Mouse (Mus musculus): ENCODE results near the gene Nkx2-9. TPM values are rescaled to one million over a fixed set of nuclear protein-coding genes. Genes with fewer than 3 reads are reported as not detected.

Nkx2-9 gene
- total RNA-seq (2018; cell fraction: chromatin; rRNA removed), result not detected
- total RNA-seq (2018; cell fraction: cytosol; rRNA removed), result not detected
- not detected for total RNA-seq (2018; cell fraction: nucleus; rRNA removed)
- polyA plus RNA-seq (2018), result not detected in 3 replicates

GRCm38 (mm10) chr12:56612761-56613437, at the start of gene Nkx2-9:
Gene Nkx2-9 (minus strand): TSS chr12:56613284.
- 3% methylated on average over 39 of the region's 40 CpGs for WGBS (ENCODE audit: missing documents)
- H3K79me2 ChIP-seq (ENCODE audit: inconsistent target), result no peaks in the 10 kb centered on the region
- H3K27ac ChIP-seq, result no peak within 1 kb of the TSS
- no peaks in the 10 kb centered on the region for H3K36me3 ChIP-seq (ENCODE audit: inconsistent target)
- H3K4me3 ChIP-seq (ENCODE audit: inconsistent target), result no peak within 1 kb of the TSS

- Histone ChIP-seq H3K79me2 (ENCODE audit: inconsistent target) (no peaks in the 10 kb centered on the region), H3K27ac (no peak overlapping the region), H3K36me3 (ENCODE audit: inconsistent target) (no peaks in the 10 kb centered on the region), H3K4me3 (ENCODE audit: inconsistent target) (no peak overlapping the region)
- 11% methylated on average over 5 of the region's 5 CpGs for WGBS (ENCODE audit: missing documents)
Measured at GRCm38 (mm10) chr12:56637181-56637566, 24.1 kb upstream of the Nkx2-9 start.

DNA sequence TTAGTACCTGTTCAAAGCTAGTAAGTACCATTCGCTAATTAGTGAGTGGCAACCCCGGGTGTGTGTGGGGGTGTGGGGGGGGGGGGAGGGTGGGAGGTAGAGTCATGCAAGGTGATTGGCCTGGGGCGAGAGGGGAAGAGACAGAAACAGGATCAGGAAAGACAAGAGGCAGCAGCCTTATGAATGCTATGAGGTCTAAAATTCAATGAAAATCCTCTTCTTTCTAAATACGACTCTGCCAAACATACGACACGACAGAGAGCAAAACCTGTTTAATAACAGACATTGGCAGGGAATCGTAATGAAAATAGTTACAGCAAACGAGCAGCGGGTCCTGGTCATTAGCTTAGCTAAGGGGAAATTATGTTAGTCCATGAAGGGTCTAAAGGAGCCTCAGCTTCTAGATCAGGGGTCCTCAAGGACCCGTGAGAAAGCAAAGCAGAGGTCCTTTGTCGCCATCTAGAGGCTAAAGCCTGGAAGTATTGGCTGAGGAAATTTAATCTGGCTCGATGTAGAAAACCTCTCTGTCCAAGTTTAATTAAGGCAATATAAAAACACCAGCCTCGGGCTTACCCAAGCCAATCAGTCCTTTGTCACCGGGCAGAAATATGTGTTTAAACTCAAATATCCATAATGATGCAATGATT, 23.6 kb upstream of the Nkx2-9 start:
- Histone ChIP-seq H3K27ac (no peak overlapping the region), H3K36me3 (ENCODE audit: inconsistent target) (no peaks in the 10 kb centered on the region), H3K79me2 (ENCODE audit: inconsistent target) (no peaks in the 10 kb centered on the region), H3K4me3 (ENCODE audit: inconsistent target) (no peak overlapping the region)
- 21% methylated on average over 13 of the region's 14 CpGs for WGBS (ENCODE audit: missing documents)

DNA sequence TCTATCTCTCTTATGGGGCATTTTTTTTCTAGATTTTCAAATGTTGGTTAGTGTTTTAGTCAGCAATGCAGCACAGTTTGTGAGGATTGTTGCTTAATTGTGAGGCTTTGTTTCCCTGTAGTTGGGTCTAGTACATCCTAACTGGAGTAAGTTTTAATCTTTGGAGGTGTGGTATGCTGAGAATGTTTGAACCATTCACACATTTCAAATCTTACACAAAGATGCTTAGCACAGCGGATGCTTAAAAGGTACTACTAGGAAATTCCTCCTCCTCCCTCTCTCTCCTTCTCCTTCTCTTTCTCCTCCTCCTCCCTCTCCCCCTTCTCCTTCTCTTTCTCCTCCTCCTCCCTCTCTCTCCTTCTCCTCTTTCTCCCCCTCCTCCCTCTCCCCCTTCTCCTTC, 3.0 kb upstream of the Nkx2-9 start:
- Histone ChIP-seq H3K79me2 (ENCODE audit: inconsistent target) (no peaks in the 10 kb centered on the region), H3K36me3 (ENCODE audit: inconsistent target) (no peaks in the 10 kb centered on the region), H3K27ac (no peak overlapping the region), H3K4me3 (ENCODE audit: inconsistent target) (no peak overlapping the region)
- WGBS (ENCODE audit: missing documents), result 38% methylated on average over 1 of the region's 1 CpGs

DNA sequence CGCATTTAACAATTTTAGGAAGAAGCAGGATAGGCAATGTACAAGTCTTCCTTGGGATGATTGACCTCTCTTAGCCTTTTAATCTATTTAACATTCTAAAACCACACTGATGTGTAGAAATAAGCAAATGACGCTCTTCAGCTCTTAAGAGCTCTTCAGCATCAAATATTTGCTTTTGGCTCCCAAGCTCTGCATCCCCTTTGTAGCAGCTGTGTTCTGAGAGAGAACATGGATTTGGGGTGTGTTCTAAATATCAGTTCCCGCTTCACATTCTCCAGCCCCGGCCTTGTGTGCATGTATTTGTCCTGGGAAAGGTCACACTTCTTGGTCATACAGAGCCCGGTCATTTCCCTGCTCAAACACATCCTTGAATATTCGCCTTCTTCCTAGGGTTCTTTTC, 2.3 kb upstream of the Nkx2-9 start:
- Histone ChIP-seq H3K4me3 (ENCODE audit: inconsistent target) (no peak overlapping the region), H3K79me2 (ENCODE audit: inconsistent target) (no peaks in the 10 kb centered on the region), H3K36me3 (ENCODE audit: inconsistent target) (no peaks in the 10 kb centered on the region), H3K27ac (no peak overlapping the region)
- WGBS (ENCODE audit: missing documents), result 14% methylated on average over 6 of the region's 6 CpGs

DNA sequence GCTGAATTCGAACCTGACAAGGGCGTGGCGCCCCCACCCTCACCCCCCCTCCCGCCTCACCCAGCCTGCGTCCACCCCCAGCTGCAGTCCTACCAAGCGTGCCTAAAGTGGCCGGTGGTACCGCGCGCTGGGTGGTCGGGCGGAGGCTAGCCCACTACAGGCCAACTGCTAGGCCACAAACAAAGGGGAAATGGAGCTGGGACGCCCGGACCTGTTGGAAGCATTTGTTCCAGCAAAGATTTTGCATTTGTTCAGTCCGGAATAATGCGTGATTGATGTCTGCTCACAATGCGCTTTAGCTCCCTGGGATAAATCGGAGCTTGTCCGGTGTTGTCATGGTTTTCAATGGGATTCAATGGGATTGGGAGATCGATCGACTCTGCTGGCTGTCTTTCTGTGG, 1.4 kb upstream of the Nkx2-9 start:
- Histone ChIP-seq H3K79me2 (ENCODE audit: inconsistent target) (no peaks in the 10 kb centered on the region), H3K36me3 (ENCODE audit: inconsistent target) (no peaks in the 10 kb centered on the region), H3K27ac (no peak overlapping the region), H3K4me3 (ENCODE audit: inconsistent target) (no peak overlapping the region)
- 8% methylated on average over 21 of the region's 21 CpGs for WGBS (ENCODE audit: missing documents)

- Histone ChIP-seq H3K4me3 (ENCODE audit: inconsistent target) (no peak overlapping the region), H3K36me3 (ENCODE audit: inconsistent target) (no peaks in the 10 kb centered on the region), H3K79me2 (ENCODE audit: inconsistent target) (no peaks in the 10 kb centered on the region), H3K27ac (no peak overlapping the region)
- 16% methylated on average over 14 of the region's 14 CpGs for WGBS (ENCODE audit: missing documents)
Measured at GRCm38 (mm10) chr12:56613916-56614510, 929 bp upstream of the Nkx2-9 start.

- no peaks in the 10 kb centered on the region for H3K79me2 ChIP-seq (ENCODE audit: inconsistent target)
- 16% methylated on average over 6 of the region's 6 CpGs for WGBS (ENCODE audit: missing documents)
- H3K27ac ChIP-seq, result no peak overlapping the region
- H3K4me3 ChIP-seq (ENCODE audit: inconsistent target), result no peak overlapping the region
- no peaks in the 10 kb centered on the region for H3K36me3 ChIP-seq (ENCODE audit: inconsistent target)
Measured at GRCm38 (mm10) chr12:56613438-56613830, 350 bp upstream of the Nkx2-9 start.

- H3K27ac ChIP-seq, result no peak overlapping the region
- H3K4me3 ChIP-seq (ENCODE audit: inconsistent target), result no peak overlapping the region
- WGBS (ENCODE audit: missing documents), result 3% methylated on average over 10 of the region's 10 CpGs
- no peaks in the 10 kb centered on the region for H3K36me3 ChIP-seq (ENCODE audit: inconsistent target)
- H3K79me2 ChIP-seq (ENCODE audit: inconsistent target), result no peaks in the 10 kb centered on the region
Measured at GRCm38 (mm10) chr12:56612349-56612735, 742 bp downstream of the Nkx2-9 start.

DNA sequence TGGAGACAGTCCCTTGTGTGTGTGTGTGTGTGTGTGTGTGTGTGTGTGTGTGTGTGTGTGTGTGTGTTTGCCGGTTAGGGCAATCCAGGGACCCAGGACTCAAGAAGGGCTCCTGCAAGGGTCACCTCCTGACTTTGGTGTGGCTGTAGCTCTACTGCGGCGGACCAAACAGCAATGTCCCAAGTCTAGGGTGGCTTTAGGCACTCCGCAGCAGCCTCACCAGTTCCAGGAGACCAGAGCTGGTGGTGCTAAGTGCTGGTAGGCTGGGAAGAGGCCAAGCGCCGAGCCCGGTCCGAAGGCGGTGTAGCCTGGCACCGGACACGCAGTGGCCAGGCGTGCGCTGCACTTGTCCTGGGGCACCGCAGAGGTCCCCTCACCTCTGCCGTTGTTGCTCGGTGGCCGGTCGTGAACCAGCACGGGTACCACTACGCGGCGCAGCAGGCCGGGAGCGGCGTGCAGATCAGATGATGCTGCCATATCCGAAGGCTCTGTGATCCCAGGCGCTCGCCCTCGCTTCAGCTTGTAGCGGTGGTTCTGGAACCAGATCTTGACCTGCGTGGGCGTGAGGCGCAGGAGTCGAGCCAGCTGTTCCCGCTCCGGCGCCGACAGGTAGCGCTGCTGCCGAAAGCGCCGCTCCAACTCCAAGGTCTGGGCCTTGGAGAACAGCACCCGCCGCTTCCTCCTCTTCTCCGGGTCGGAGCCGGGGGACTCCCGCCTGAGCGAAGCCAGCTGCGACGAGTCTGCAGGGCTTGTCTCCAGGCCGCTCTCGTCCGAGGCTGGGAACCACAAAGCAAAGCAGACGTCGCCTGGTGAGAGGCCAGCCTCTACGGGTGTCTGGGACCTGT, 1.4 kb downstream of the Nkx2-9 start:
- Histone ChIP-seq H3K79me2 (ENCODE audit: inconsistent target) (no peaks in the 10 kb centered on the region), H3K4me3 (ENCODE audit: inconsistent target) (no peak overlapping the region), H3K36me3 (ENCODE audit: inconsistent target) (no peaks in the 10 kb centered on the region), H3K27ac (no peak overlapping the region)
- 4% methylated on average over 56 of the region's 57 CpGs for WGBS (ENCODE audit: missing documents)

DNA sequence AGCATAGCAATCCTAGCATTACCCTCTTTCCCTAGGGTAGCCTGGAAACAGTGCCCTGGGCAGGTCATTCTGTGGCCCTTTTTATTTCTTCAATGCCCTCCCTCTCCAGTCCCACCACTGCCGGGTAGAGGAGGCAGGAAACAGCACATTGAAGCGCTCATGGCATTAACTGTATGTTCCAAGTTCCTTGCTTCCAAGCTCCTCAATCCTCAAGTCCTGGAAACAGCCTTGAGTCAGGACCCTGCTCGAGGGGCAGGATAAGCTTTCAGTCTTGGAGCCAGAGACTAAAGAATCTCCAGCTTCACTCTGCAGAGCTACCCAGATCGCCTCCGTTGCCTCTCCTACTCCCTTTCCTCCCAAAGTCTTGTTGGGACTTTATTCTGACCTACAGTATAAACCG, 2.2 kb downstream of the Nkx2-9 start:
- 10% methylated on average over 6 of the region's 6 CpGs for WGBS (ENCODE audit: missing documents)
- Histone ChIP-seq H3K27ac (no peak overlapping the region), H3K79me2 (ENCODE audit: inconsistent target) (no peaks in the 10 kb centered on the region), H3K36me3 (ENCODE audit: inconsistent target) (no peaks in the 10 kb centered on the region), H3K4me3 (ENCODE audit: inconsistent target) (no peak overlapping the region)

- Histone ChIP-seq H3K79me2 (ENCODE audit: inconsistent target) (no peaks in the 10 kb centered on the region), H3K27ac (no peak overlapping the region), H3K4me3 (ENCODE audit: inconsistent target) (no peak overlapping the region), H3K36me3 (ENCODE audit: inconsistent target) (no peaks in the 10 kb centered on the region)
- 3% methylated on average over 4 of the region's 4 CpGs for WGBS (ENCODE audit: missing documents)
Measured at GRCm38 (mm10) chr12:56591722-56592121, 21.4 kb downstream of the Nkx2-9 start.

- 35% methylated on average over 6 of the region's 6 CpGs for WGBS (ENCODE audit: missing documents)
- Histone ChIP-seq H3K79me2 (ENCODE audit: inconsistent target) (no peaks in the 10 kb centered on the region), H3K4me3 (ENCODE audit: inconsistent target) (no peak overlapping the region), H3K36me3 (ENCODE audit: inconsistent target) (no peaks in the 10 kb centered on the region), H3K27ac (no peak overlapping the region)
Measured at GRCm38 (mm10) chr12:56587830-56588229, 25.3 kb downstream of the Nkx2-9 start.

Data from macrophage (primary cell).